ENCODE assay signal across 8 mouse cellular contexts in genomic region chr16:5254346-5255025, GRCm38 (mm10). TPM values are rescaled to one million over a fixed set of nuclear protein-coding genes. Genes with fewer than 3 reads are reported as not detected.
DNase-seq lines count a peak whose midpoint lies in the region; ATAC-seq and TF ChIP-seq lines count a peak whose summit lies in the region.

No protein-coding gene starts in this region.

- H3K4me1 ChIP-seq in hindbrain, postnatal 0 days (ENCODE audit: insufficient read depth, low read length): peaks cover 5% of the 10 kb centered on the region; the same call in 1 of the 2 replicates
- H3K4me1 ChIP-seq in megakaryocyte, embryonic 14.5 days: peaks cover 34% of the 10 kb centered on the region

- intact Hi-C loops in gastrocnemius, adult 2 months (cut with DNase I): loop anchor here (1.0 to 10.0 kb wide), 2 partner anchors 21 to 1510 kb away; partner anchors contain the start of genes Alg1 and Zfp263
- intact Hi-C loops in left cerebral cortex, adult 2 months (cut with DNase I): loop anchor here (2.0 kb wide), 1 partner anchor 20 kb away; no protein-coding TSS in a partner anchor

- H3K9ac ChIP-seq in hindbrain, postnatal 0 days (replicated peaks; ENCODE audit: low read length): peak overlapping the region; percentile 56; the same call in 1 of the 2 replicates

- peak overlapping the region; percentile 95 for H3K27ac ChIP-seq in gastrocnemius, adult 2 months
- peak overlapping the region; percentile 64; the same call in 1 of the 2 replicates for H3K27ac ChIP-seq in hindbrain, postnatal 0 days
- H3K27ac ChIP-seq in left cerebral cortex, adult 2 months: peak overlapping the region; percentile 2; the same call in 1 of the 2 replicates

- H3K4me3 ChIP-seq in gastrocnemius, adult 2 months: peak overlapping the region; percentile 82
- peak overlapping the region; percentile 61 for H3K4me3 ChIP-seq in hindbrain, postnatal 0 days (ENCODE audit: low read length)
- H3K4me3 ChIP-seq in left cerebral cortex, adult 2 months: no peak overlapping the region
- H3K4me3 ChIP-seq in megakaryocyte, embryonic 14.5 days (replicated peaks): peak overlapping the region; percentile 95

- DNase-seq in ZHBTc4 (ENCODE audit: low read depth, low spot score): peak; percentile 95
- DNase-seq in cerebellum, postnatal 36 days: peak; percentile 49 to 63
- DNase-seq in gastrocnemius, adult 2 months: peak; percentile 84
- DNase-seq in hindbrain, postnatal 0 days (ENCODE audit: low spot score): peak; percentile 83
- DNase-seq in left cerebral cortex, adult 2 months (ENCODE audit: extremely low spot score in 1 of 2, low spot score in 2 of 2): peak; percentile 50 to 58
- DNase-seq in right cerebral cortex, adult 2 months (ENCODE audit: low spot score in 2 of 2): peak; percentile 41 to 50
- peak; percentile 77 for DNase-seq in urinary bladder, postnatal 4 days (ENCODE audit: low spot score in 2 of 2)

- H3K9me3 ChIP-seq in hindbrain, postnatal 0 days (ENCODE audit: low read length): no peaks in the 10 kb centered on the region
- H3K9me3 ChIP-seq in megakaryocyte, embryonic 14.5 days: no peaks in the 10 kb centered on the region

- H3K27me3 ChIP-seq in hindbrain, postnatal 0 days (ENCODE audit: insufficient read depth, low read length): no peaks in the 10 kb centered on the region
- peaks cover 2% of the 10 kb centered on the region for H3K27me3 ChIP-seq in megakaryocyte, embryonic 14.5 days (replicated peaks)

- peak; percentile 93 for TF ChIP-seq CTCF in gastrocnemius, adult 2 months (IDR thresholded peaks at IDR 0.05)
- TF ChIP-seq CTCF in hindbrain, postnatal 0 days (IDR thresholded peaks at IDR 0.05; ENCODE audit: low read depth): peak; percentile 95
- peak; percentile 89 for TF ChIP-seq CTCF in left cerebral cortex, adult 2 months (IDR thresholded peaks at IDR 0.05)

- peak; percentile 52 for ATAC-seq in hindbrain, postnatal 0 days

- H3K36me3 ChIP-seq in hindbrain, postnatal 0 days (ENCODE audit: insufficient read depth, low read length): no peaks in the 10 kb centered on the region
- peaks cover 38% of the 10 kb centered on the region for H3K36me3 ChIP-seq in megakaryocyte, embryonic 14.5 days (replicated peaks; ENCODE audit: low read length)

- WGBS in hindbrain, postnatal 0 days: 6% methylated on average over 15 of the region's 15 CpGs

- peak overlapping the region; percentile 79 for H3K4me2 ChIP-seq in hindbrain, postnatal 0 days (ENCODE audit: low read depth, low read length)

RNA-seq across cellular contexts. Expression of gene Eef2kmt, which starts 1.3 kb away (rescaled TPM):
- 1 to 10 TPM; 6.8 to 8.1 TPM for total RNA-seq in gastrocnemius, adult 2 months (2021)
- 13.5 and 22.0 TPM in 2 replicates for total RNA-seq in hindbrain, postnatal 0 days (2014; rRNA removed)
- 8.4 and 11.3 TPM in 2 replicates for polyA plus RNA-seq in hindbrain, postnatal 0 days (2015; fragmentation: Nextera tagmentation; extraction: Ambion mirVana)
- 1 to 10 TPM; 2.0 to 4.7 TPM for total RNA-seq in left cerebral cortex, adult 2 months (2021)
- polyA plus RNA-seq in megakaryocyte, embryonic 14.5 days (2012; ENCODE audit: insufficient read depth, low replicate concordance): 2.5 TPM in 1 of 2 replicates, not detected in the other

RNA-seq across cellular contexts. Expression of gene Alg1, which starts 21.1 kb away (rescaled TPM):
- total RNA-seq in gastrocnemius, adult 2 months (2021): 10 to 100 TPM; 10.0 to 10.4 TPM
- 44.4 and 53.7 TPM in 2 replicates for total RNA-seq in hindbrain, postnatal 0 days (2014; rRNA removed)
- 38.9 and 40.6 TPM in 2 replicates for polyA plus RNA-seq in hindbrain, postnatal 0 days (2015; fragmentation: Nextera tagmentation; extraction: Ambion mirVana)
- 10 to 100 TPM; 25.5 to 26.8 TPM for total RNA-seq in left cerebral cortex, adult 2 months (2021)
- 9.6 and 10.8 TPM in 2 replicates for polyA plus RNA-seq in megakaryocyte, embryonic 14.5 days (2012; ENCODE audit: insufficient read depth, low replicate concordance)

RNA-seq across cellular contexts. Expression of gene AU021092, which starts 32.4 kb away (rescaled TPM):
- total RNA-seq in gastrocnemius, adult 2 months (2021): 1 to 10 TPM; 3.2 to 3.6 TPM
- total RNA-seq in hindbrain, postnatal 0 days (2014; rRNA removed): 16.7 and 18.6 TPM in 2 replicates
- 8.3 and 9.6 TPM in 2 replicates for polyA plus RNA-seq in hindbrain, postnatal 0 days (2015; fragmentation: Nextera tagmentation; extraction: Ambion mirVana)
- total RNA-seq in left cerebral cortex, adult 2 months (2021): 1 to 10 TPM; 4.2 to 4.7 TPM
- not detected in 2 replicates for polyA plus RNA-seq in megakaryocyte, embryonic 14.5 days (2012; ENCODE audit: insufficient read depth, low replicate concordance)

RNA-seq across cellular contexts. Expression of gene Nagpa, which starts 50.7 kb away (rescaled TPM):
- 1 to 10 TPM; 5.6 to 6.7 TPM for total RNA-seq in gastrocnemius, adult 2 months (2021)
- 8.5 and 10.0 TPM in 2 replicates for total RNA-seq in hindbrain, postnatal 0 days (2014; rRNA removed)
- 7.4 and 8.6 TPM in 2 replicates for polyA plus RNA-seq in hindbrain, postnatal 0 days (2015; fragmentation: Nextera tagmentation; extraction: Ambion mirVana)
- total RNA-seq in left cerebral cortex, adult 2 months (2021): 10 to 100 TPM; 12.6 to 14.5 TPM
- polyA plus RNA-seq in megakaryocyte, embryonic 14.5 days (2012; ENCODE audit: insufficient read depth, low replicate concordance): 23.9 and 25.4 TPM in 2 replicates

Comparison
In these comparisons a context has a peak if more than half of its experiments do, and no peak if none do; other contexts are left out.
1. H3K27ac ChIP-seq: peak in every context shown above with its lines; median percentile 95 in gastrocnemius, adult 2 months; 64 in hindbrain, postnatal 0 days; 2 in left cerebral cortex, adult 2 months.